Mouse (Mus musculus) granulocyte monocyte progenitor cell, adult 5-6 weeks (primary cell): Measurements from ENCODE around the gene Dtl. TPM values are rescaled to one million over a fixed set of nuclear protein-coding genes. Genes with fewer than 3 reads are reported as not detected.

ENCODE experiments used
- ATAC-seq: replicated peaks from 2 replicates; pipeline ENCODE4 v1.8.0; 2016; ENCODE audit warnings: mild to moderate bottlenecking, moderate TSS enrichment, inconsistent platforms; ENCODE audit not compliant: poor library complexity, severe bottlenecking
- total RNA-seq, 2 experiments: library from RNA; stranded (forward) in 1 of 2; stranded (reverse) in 1 of 2; fragments of 200-712, 200-1000 nt in 1 of 2; fragments of >200 nt in 1 of 2; fragmentation: Nextera tagmentation in 1 of 2; gene quantifications; 2 replicates each; pipeline ENCODE4 v1.2.3; 2014 to 2017

Gene Dtl
- total RNA-seq, 2 experiments from 2014 or later, result 76.1 to 90.6 TPM

- no peak for ATAC-seq
Observed at GRCm38 (mm10) chr1:191583836-191584235, 8.5 kb upstream of the Dtl start.

GRCm38 (mm10) chr1:191581641-191582040 lies 6.3 kb upstream of the Dtl start:
- ATAC-seq, result no peak

- ATAC-seq, result no peak
Observed at GRCm38 (mm10) chr1:191579524-191579923, 4.2 kb upstream of the Dtl start.

GRCm38 (mm10) chr1:191574871-191575457 lies 380 bp downstream of the Dtl start:
- ATAC-seq, result peak; percentile 49

- ATAC-seq, result no peak
Observed at GRCm38 (mm10) chr1:191573906-191574639, 1.3 kb downstream of the Dtl start.

- ATAC-seq, result no peak
Observed at GRCm38 (mm10) chr1:191570415-191570814, 4.9 kb downstream of the Dtl start.

GRCm38 (mm10) chr1:191569625-191570024 lies 5.7 kb downstream of the Dtl start:
- no peak for ATAC-seq

GRCm38 (mm10) chr1:191567859-191568258 lies 7.5 kb downstream of the Dtl start:
- ATAC-seq, result no peak

GRCm38 (mm10) chr1:191562823-191563365 lies 12.4 kb downstream of the Dtl start:
- peak; percentile 55 for ATAC-seq

- 0 out of 2 replicates have a peak, but pooled peaks have one; percentile 8 for ATAC-seq
Observed at GRCm38 (mm10) chr1:191559779-191560178, 15.6 kb downstream of the Dtl start.

- ATAC-seq, result peak; percentile 77
Observed at GRCm38 (mm10) chr1:191557109-191557508, 18.2 kb downstream of the Dtl start.

GRCm38 (mm10) chr1:191550786-191551185 lies 24.6 kb downstream of the Dtl start:
- ATAC-seq, result no peak

GRCm38 (mm10) chr1:191543747-191544146 lies 31.6 kb downstream of the Dtl start:
- ATAC-seq, result no peak

- ATAC-seq, result no peak
Observed at GRCm38 (mm10) chr1:191541619-191542018, 33.7 kb downstream of the Dtl start.

GRCm38 (mm10) chr1:191541014-191541413 lies 34.3 kb downstream of the Dtl start:
- ATAC-seq, result no peak

- ATAC-seq, result no peak
Observed at GRCm38 (mm10) chr1:191540300-191540699, 35.0 kb downstream of the Dtl start.

- no peak for ATAC-seq
Observed at GRCm38 (mm10) chr1:191534896-191535295, 40.4 kb downstream of the Dtl start.

GRCm38 (mm10) chr1:191531023-191531422 lies 44.3 kb downstream of the Dtl start:
- ATAC-seq, result no peak

GRCm38 (mm10) chr1:191529406-191529805 lies 45.9 kb downstream of the Dtl start:
- ATAC-seq, result no peak

- no peak for ATAC-seq
Observed at GRCm38 (mm10) chr1:191527921-191528612, 47.3 kb downstream of the Dtl start.

- ATAC-seq, result no peak
Observed at GRCm38 (mm10) chr1:191527089-191527488, 48.3 kb downstream of the Dtl start.
